In the genomic region with DNA sequence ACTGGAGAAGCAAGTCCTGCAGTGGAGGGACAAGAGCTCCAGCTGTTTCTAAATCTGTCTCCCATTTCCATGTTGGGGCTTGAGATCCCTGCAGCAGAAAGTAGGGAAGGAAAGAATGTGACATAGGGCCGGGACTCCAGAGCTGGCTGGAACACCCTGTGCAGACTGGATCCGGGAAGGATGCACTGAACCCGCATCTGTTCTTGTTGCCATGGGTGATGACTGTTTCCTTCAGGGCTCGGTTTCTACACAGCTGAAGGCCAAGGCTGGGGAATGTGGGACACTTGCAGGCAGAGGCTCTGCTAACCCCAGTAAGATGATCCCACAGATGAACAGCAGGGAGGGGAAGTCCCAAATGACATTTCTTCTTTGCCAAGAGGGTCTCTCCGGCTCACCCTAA, we compare ENCODE assay signal across 9 mouse cellular contexts. TPM values are rescaled to one million over a fixed set of nuclear protein-coding genes. Genes with fewer than 3 reads are reported as not detected.
A peak's percentile ranks its signal among the peaks of the same experiment; 100 is the strongest.
DNase-seq lines count a peak whose midpoint lies in the region; ATAC-seq and TF ChIP-seq lines count a peak whose summit lies in the region.
"Had no signal": no experiment of that assay in that cellular context is flagged by ENCODE, and none has a peak within 500 bp of the region (broad histone marks: within the 10 kb centered on the region; RNA-seq: fewer than 3 reads in every experiment).

No protein-coding gene starts in this region.

- H3K9me3 ChIP-seq in lung, embryonic 16.5 days (ENCODE audit: control insufficient read depth, low read length): no peaks in the 10 kb centered on the region
- H3K9me3 ChIP-seq in heart, postnatal 0 days (replicated peaks; ENCODE audit: control insufficient read depth, low read length): no peaks in the 10 kb centered on the region; the same call in 1 of the 2 replicates
- no peaks in the 10 kb centered on the region for H3K9me3 ChIP-seq in stomach, embryonic 16.5 days (replicated peaks; ENCODE audit: control insufficient read depth, low read length)

- H3K27ac ChIP-seq in lung, embryonic 16.5 days (ENCODE audit: low read length): no peak overlapping the region
- H3K27ac ChIP-seq in heart, postnatal 0 days (ENCODE audit: low read depth): peak overlapping the region; percentile 53
- H3K27ac ChIP-seq in stomach, embryonic 16.5 days (ENCODE audit: low read length): peak overlapping the region; percentile 9; the same call in 1 of the 2 replicates
- H3K27ac ChIP-seq in thymus, adult 2 months (ENCODE audit: control insufficient read depth, insufficient read depth, low read length): no peak overlapping the region

- ATAC-seq in lung, embryonic 16.5 days (ENCODE audit: low read depth): peak; percentile 32
- ATAC-seq in heart, postnatal 0 days (ENCODE audit: insufficient read depth, low read depth): peak; percentile 72
- ATAC-seq in stomach, embryonic 16.5 days (ENCODE audit: insufficient read depth, low FRiP score): peak; percentile 85

- no peak overlapping the region for H3K9ac ChIP-seq in lung, embryonic 16.5 days (ENCODE audit: low read length)
- H3K9ac ChIP-seq in heart, postnatal 0 days (replicated peaks; ENCODE audit: low read depth, low read length): no peak overlapping the region
- H3K9ac ChIP-seq in stomach, embryonic 16.5 days (ENCODE audit: low read length): no peak overlapping the region

- H3K4me3 ChIP-seq in lung, embryonic 16.5 days (ENCODE audit: low read length): no peak overlapping the region
- no peak overlapping the region for H3K4me3 ChIP-seq in heart, postnatal 0 days (ENCODE audit: low read depth, low read length)
- H3K4me3 ChIP-seq in stomach, embryonic 16.5 days (replicated peaks; ENCODE audit: low read length): no peak overlapping the region
- H3K4me3 ChIP-seq in thymus, adult 2 months (ENCODE audit: control insufficient read depth, insufficient read depth, low read length): no peak overlapping the region

- no peaks in the 10 kb centered on the region for H3K36me3 ChIP-seq in lung, embryonic 16.5 days (ENCODE audit: control insufficient read depth, insufficient read depth, low read length)
- H3K36me3 ChIP-seq in heart, postnatal 0 days (replicated peaks; ENCODE audit: control insufficient read depth, insufficient read depth, low read length): no peaks in the 10 kb centered on the region
- no peaks in the 10 kb centered on the region for H3K36me3 ChIP-seq in stomach, embryonic 16.5 days (ENCODE audit: control insufficient read depth, insufficient read depth, low read length)
- H3K36me3 ChIP-seq in thymus, adult 2 months (ENCODE audit: control insufficient read depth, insufficient read depth, low read length): no peaks in the 10 kb centered on the region

- no peak overlapping the region for H3K4me2 ChIP-seq in lung, embryonic 16.5 days (ENCODE audit: low read depth, low read length)
- no peak overlapping the region for H3K4me2 ChIP-seq in heart, postnatal 0 days (ENCODE audit: low read depth, low read length)
- no peak overlapping the region for H3K4me2 ChIP-seq in stomach, embryonic 16.5 days (ENCODE audit: low read depth, low read length)

- no peak for TF ChIP-seq POLR2A in thymus, adult 2 months (IDR thresholded peaks at IDR 0.05; ENCODE audit: control insufficient read depth, extremely low read depth, insufficient read depth, low read length, poor library complexity)

- no peak for TF ChIP-seq CTCF in heart, postnatal 0 days (IDR thresholded peaks at IDR 0.05; ENCODE audit: low read depth)
- TF ChIP-seq CTCF in thymus, adult 2 months (IDR thresholded peaks at IDR 0.05; ENCODE audit: borderline replicate concordance, control insufficient read depth, extremely low read depth, insufficient read depth, low read length, poor library complexity): no peak

- H3K27me3 ChIP-seq in lung, embryonic 16.5 days (ENCODE audit: control insufficient read depth, insufficient read depth, low read depth, low read length): no peaks in the 10 kb centered on the region
- no peaks in the 10 kb centered on the region for H3K27me3 ChIP-seq in heart, postnatal 0 days (ENCODE audit: control insufficient read depth, insufficient read depth, low read length)
- H3K27me3 ChIP-seq in stomach, embryonic 16.5 days (ENCODE audit: control insufficient read depth, insufficient read depth, low read length): no peaks in the 10 kb centered on the region
- H3K27me3 ChIP-seq in thymus, adult 2 months (ENCODE audit: control insufficient read depth, insufficient read depth, low read length): no peaks in the 10 kb centered on the region

- no peaks in the 10 kb centered on the region for H3K4me1 ChIP-seq in lung, embryonic 16.5 days (replicated peaks; ENCODE audit: control insufficient read depth, insufficient read depth, low read length)
- peaks cover 12% of the 10 kb centered on the region; the same call in 1 of the 2 replicates for H3K4me1 ChIP-seq in heart, postnatal 0 days (ENCODE audit: control insufficient read depth, insufficient read depth)
- H3K4me1 ChIP-seq in stomach, embryonic 16.5 days (ENCODE audit: control insufficient read depth, insufficient read depth, low read length): 0 out of 2 replicates have a peak, but pooled peaks cover 6% of the 10 kb centered on the region
- H3K4me1 ChIP-seq in thymus, adult 2 months (replicated peaks; ENCODE audit: control insufficient read depth, insufficient read depth, low read length): no peaks in the 10 kb centered on the region

- WGBS in lung, embryonic 16.5 days: 49% methylated on average over 5 of the region's 5 CpGs
- 29% methylated on average over 5 of the region's 5 CpGs for WGBS in heart, postnatal 0 days
- 44% methylated on average over 5 of the region's 5 CpGs for WGBS in stomach, embryonic 16.5 days
- WGBS in thymus, adult 2 months: 70% methylated on average over 5 of the region's 5 CpGs

- TF ChIP-seq EP300 in heart, postnatal 0 days (IDR thresholded peaks at IDR 0.05; ENCODE audit: low read depth): no peak

- peak; percentile 22 for DNase-seq in embryo, embryonic 10 days (ENCODE audit: low spot score)
- DNase-seq in embryo, embryonic 9.5 days (ENCODE audit: extremely low spot score): no peak
- DNase-seq in lung, postnatal 14 days: no peak
- DNase-seq in heart, postnatal 0 days (ENCODE audit: low spot score): peak; percentile 51
- DNase-seq in thymus, adult 2 months: no peak
- no peak for DNase-seq in ovary, postnatal 36 days (ENCODE audit: low spot score)

RNA-seq across cellular contexts. Expression of gene Susd2, which starts 11.2 kb away (rescaled TPM):
- polyA plus RNA-seq in lung, embryonic 16.5 days (2015; fragmentation: Nextera tagmentation; extraction: Ambion mirVana): 11.0 and 13.0 TPM in 2 replicates
- 6.1 and 7.9 TPM in 2 replicates for total RNA-seq in heart, postnatal 0 days (2014; rRNA removed; ENCODE audit: low replicate concordance)
- 3.6 and 4.1 TPM in 2 replicates for polyA plus RNA-seq in heart, postnatal 0 days (2015; fragmentation: Nextera tagmentation; extraction: Ambion mirVana)
- polyA plus RNA-seq in stomach, embryonic 16.5 days (2015; fragmentation: Nextera tagmentation; extraction: Ambion mirVana): 16.1 and 18.6 TPM in 2 replicates
- polyA plus RNA-seq in thymus, adult 2 months (2012; rRNA removed): 11.1 and 11.2 TPM in 2 replicates

RNA-seq across cellular contexts. Expression of gene Ggt5, which starts 43.5 kb away (rescaled TPM):
- 2.5 and 5.2 TPM in 2 replicates for polyA plus RNA-seq in lung, embryonic 16.5 days (2015; fragmentation: Nextera tagmentation; extraction: Ambion mirVana)
- 17.8 and 53.4 TPM in 2 replicates for total RNA-seq in heart, postnatal 0 days (2014; rRNA removed; ENCODE audit: low replicate concordance)
- polyA plus RNA-seq in heart, postnatal 0 days (2015; fragmentation: Nextera tagmentation; extraction: Ambion mirVana): 6.7 and 7.6 TPM in 2 replicates
- 4.3 and 6.5 TPM in 2 replicates for polyA plus RNA-seq in stomach, embryonic 16.5 days (2015; fragmentation: Nextera tagmentation; extraction: Ambion mirVana)
- polyA plus RNA-seq in thymus, adult 2 months (2012; rRNA removed): 49.5 and 73.6 TPM in 2 replicates
- polyA plus RNA-seq: C2C12 had no signal

Comparison
In these comparisons a context has a peak if more than half of its experiments do, and no peak if none do; other contexts are left out.
1. DNase-seq: peak in embryo, embryonic 10 days (single experiment) and heart, postnatal 0 days (single experiment); none in embryo, embryonic 9.5 days (single experiment), lung, postnatal 14 days (single experiment), thymus, adult 2 months (single experiment) and ovary, postnatal 36 days (single experiment).
2. ATAC-seq: peak in every context shown above with its lines; median percentile 85 in stomach, embryonic 16.5 days; 72 in heart, postnatal 0 days; 32 in lung, embryonic 16.5 days.
3. H3K27ac ChIP-seq: peak in heart, postnatal 0 days (single experiment) and stomach, embryonic 16.5 days (single experiment); none in lung, embryonic 16.5 days (single experiment) and thymus, adult 2 months (single experiment).